Mouse (Mus musculus) G1E (cell line): ENCODE results near the gene Cerk.

Experiments
- CTCF ChIP-seq: IDR thresholded peaks from 2 replicates; pipeline ENCODE4 v1.5.1; 2012; ENCODE audit warnings: low read depth, low read length, inconsistent platforms, mixed read lengths
- GATA1 ChIP-seq: IDR thresholded peaks from 2 replicates; pipeline ENCODE4 v1.6.1; 2012; ENCODE audit warnings: borderline replicate concordance, low read length, inconsistent platforms, mixed read lengths
- TAL1 ChIP-seq: conservative IDR thresholded peaks from 2 replicates; pipeline ENCODE4 v1.6.1; 2012; ENCODE audit warnings: low read depth, low read length, inconsistent platforms, mixed read lengths

DNA sequence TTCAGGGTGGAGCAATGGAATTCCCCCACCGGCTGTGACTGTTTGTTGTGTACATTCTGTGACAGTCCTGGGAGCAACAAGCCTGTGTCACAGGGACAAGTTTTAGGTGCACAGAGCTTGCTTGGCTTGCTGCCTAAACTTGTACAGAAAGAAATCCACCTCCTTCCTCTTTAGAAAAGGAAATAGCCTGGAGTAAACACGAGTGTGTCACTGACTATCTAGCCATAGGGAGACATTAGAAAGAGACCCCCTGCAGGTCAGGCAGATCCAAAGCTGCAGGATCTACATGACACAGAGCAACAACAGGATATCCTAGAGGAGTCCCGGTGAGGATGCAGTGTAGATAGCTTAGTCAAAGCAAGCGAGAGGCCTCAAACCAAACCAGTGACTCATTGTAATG lies 15.2 kb upstream of the Cerk start:
- no peak for TF ChIP-seq CTCF
- no peak for TF ChIP-seq TAL1
- no peak for TF ChIP-seq GATA1
